Mouse (Mus musculus): ENCODE results near the gene Anapc4.

DNA sequence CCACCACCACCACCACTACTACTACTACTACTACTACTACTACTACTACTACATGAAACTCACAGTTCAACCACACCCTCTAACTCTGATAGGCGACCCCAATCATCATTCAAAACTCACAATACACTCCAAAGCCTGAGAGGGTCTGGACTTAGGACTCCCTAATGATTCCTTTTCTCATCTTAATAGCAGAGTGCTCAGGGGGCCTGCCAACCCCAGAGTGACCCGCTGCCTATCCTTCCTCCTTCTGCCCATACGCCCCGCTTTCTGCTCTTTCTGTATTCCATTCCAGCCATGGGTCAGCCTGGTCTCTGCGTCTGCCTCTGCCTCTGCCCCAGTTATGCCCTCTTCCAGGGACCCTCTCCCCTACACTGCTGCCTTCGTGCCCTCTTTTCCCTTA is 46.1 kb downstream of the Anapc4 start:
- TF ChIP-seq USF1 (IDR thresholded peaks at IDR 0.05; ENCODE audit: low read depth), result no peak
- TF ChIP-seq CTCF (IDR thresholded peaks at IDR 0.05; ENCODE audit: control insufficient read depth, insufficient read depth, insufficient read length), result no peak
- TF ChIP-seq CEBPB (IDR thresholded peaks at IDR 0.05; ENCODE audit: low read depth), result no peak
- no peak for TF ChIP-seq MYOD1 (IDR thresholded peaks at IDR 0.05; ENCODE audit: control insufficient read depth, insufficient read length, low read depth)
- TF ChIP-seq MAX (IDR thresholded peaks at IDR 0.05), result no peak
- no peak for TF ChIP-seq MYOG (IDR thresholded peaks at IDR 0.05; ENCODE audit: control insufficient read depth, extremely low read depth, insufficient read length)
- no peak for TF ChIP-seq FOSL1 (IDR thresholded peaks at IDR 0.05; ENCODE audit: insufficient read depth, low read length, poor library complexity, severe bottlenecking)
